Mouse (Mus musculus) midbrain, embryonic 14.5 days (tissue): Measurements from ENCODE around the gene Bbs2. TPM values are rescaled to one million over a fixed set of nuclear protein-coding genes. Genes with fewer than 3 reads are reported as not detected.

ENCODE experiments used
- ATAC-seq: fragments of 200-750 bp; cut with Nextera tagmentation; 2 replicates; pipeline ENCODE4 v1.8.0; 2017; ENCODE audit warnings: moderate number of reproducible peaks, moderate library complexity; ENCODE audit not compliant: low FRiP score, low TSS enrichment
- DNase-seq: peaks from one replicate; pipeline ENCODE4 v3.0.0-alpha.2; 2015
- H3K27ac ChIP-seq: fragments of 300-500 bp; sonication (generic); replicated peaks from 2 replicates; pipeline ENCODE4 v1.5.1; 2014; ENCODE audit warnings: mild to moderate bottlenecking, low read depth, low read length, moderate library complexity
- H3K27me3 ChIP-seq: fragments of 300-500 bp; sonication (generic); 2 replicates; pipeline ENCODE4 v1.6.1; 2014; ENCODE audit warnings: low read length, control low read depth, mixed read lengths; ENCODE audit not compliant: control insufficient read depth, insufficient read depth
- H3K36me3 ChIP-seq: fragments of 300-500 bp; sonication (generic); 2 replicates; pipeline ENCODE4 v1.6.1; 2014; ENCODE audit warnings: low read length, control low read depth; ENCODE audit not compliant: control insufficient read depth, insufficient read depth
- H3K4me1 ChIP-seq: fragments of 300-500 bp; sonication (generic); 2 replicates; pipeline ENCODE4 v1.6.1; 2014; ENCODE audit warnings: mild to moderate bottlenecking, antibody characterized with exemption, low read length, control low read depth; ENCODE audit not compliant: control insufficient read depth, insufficient read depth
- H3K4me2 ChIP-seq: fragments of 300-500 bp; sonication (generic); 2 replicates; pipeline ENCODE4 v1.6.1; 2014; ENCODE audit warnings: mild to moderate bottlenecking, low read length, moderate library complexity
- H3K4me3 ChIP-seq: fragments of 300-500 bp; sonication (generic); replicated peaks from 2 replicates; pipeline ENCODE4 v1.5.1; 2014; ENCODE audit warnings: low read depth, low read length
- H3K9ac ChIP-seq: fragments of 300-500 bp; sonication (generic); replicated peaks from 2 replicates; pipeline ENCODE4 v1.6.1; 2014; ENCODE audit warnings: mild to moderate bottlenecking, low read length, moderate library complexity
- H3K9me3 ChIP-seq: fragments of 300-500 bp; sonication (generic); 2 replicates; pipeline ENCODE4 v1.6.1; 2016; ENCODE audit warnings: low read length, control low read depth, mixed read lengths; ENCODE audit not compliant: control insufficient read depth
- WGBS: fragments of 180-500 bp; shearing (Covaris S2); extraction: QIAGEN DNeasy Blood & Tissue Kit; methylation state at CpG from one replicate; pipeline ENCODE4 v1.1.7; 2014; 5-methylcytosine and 5-hydroxymethylcytosine counted together
- polyA plus RNA-seq: library from polyadenylated mRNA; unstranded; fragments of >200 nt; fragmentation: Nextera tagmentation; extraction: Ambion mirVana; gene quantifications from 2 replicates; pipeline ENCODE4 v1.2.1, GENCODE M21; 2014

The Bbs2 gene
- polyA plus RNA-seq, 1 experiment from 2014 or later = 24.3 TPM

GRCm38 (mm10) chr8:94129133-94129789 lies 30.5 kb upstream of the Bbs2 start:
- DNase-seq (no peak), ATAC-seq (no peak)
- no peak overlapping the region for H3K9ac ChIP-seq
- 64% methylated on average over 6 of the region's 6 CpGs for WGBS
- no peaks in the 10 kb centered on the region for H3K27me3 ChIP-seq
- no peak overlapping the region for H3K4me3 ChIP-seq
- no peaks in the 10 kb centered on the region for H3K4me1 ChIP-seq
- no peaks in the 10 kb centered on the region for H3K9me3 ChIP-seq
- no peak overlapping the region for H3K4me2 ChIP-seq
- no peak overlapping the region for H3K27ac ChIP-seq
- no peaks in the 10 kb centered on the region for H3K36me3 ChIP-seq

- Histone ChIP-seq H3K36me3 (no peaks in the 10 kb centered on the region), H3K27me3 (no peaks in the 10 kb centered on the region), H3K4me3 (no peak overlapping the region), H3K27ac (no peak overlapping the region), H3K9me3 (no peaks in the 10 kb centered on the region), H3K4me2 (no peak overlapping the region), H3K4me1 (0 out of 2 replicates have a peak, but pooled peaks cover 6% of the 10 kb centered on the region), H3K9ac (no peak overlapping the region)
- ATAC-seq = no peak
- 78% methylated on average over 6 of the region's 6 CpGs for WGBS
- peak; percentile 49 for DNase-seq
Observed at GRCm38 (mm10) chr8:94127711-94128110, 29.0 kb upstream of the Bbs2 start.

DNA sequence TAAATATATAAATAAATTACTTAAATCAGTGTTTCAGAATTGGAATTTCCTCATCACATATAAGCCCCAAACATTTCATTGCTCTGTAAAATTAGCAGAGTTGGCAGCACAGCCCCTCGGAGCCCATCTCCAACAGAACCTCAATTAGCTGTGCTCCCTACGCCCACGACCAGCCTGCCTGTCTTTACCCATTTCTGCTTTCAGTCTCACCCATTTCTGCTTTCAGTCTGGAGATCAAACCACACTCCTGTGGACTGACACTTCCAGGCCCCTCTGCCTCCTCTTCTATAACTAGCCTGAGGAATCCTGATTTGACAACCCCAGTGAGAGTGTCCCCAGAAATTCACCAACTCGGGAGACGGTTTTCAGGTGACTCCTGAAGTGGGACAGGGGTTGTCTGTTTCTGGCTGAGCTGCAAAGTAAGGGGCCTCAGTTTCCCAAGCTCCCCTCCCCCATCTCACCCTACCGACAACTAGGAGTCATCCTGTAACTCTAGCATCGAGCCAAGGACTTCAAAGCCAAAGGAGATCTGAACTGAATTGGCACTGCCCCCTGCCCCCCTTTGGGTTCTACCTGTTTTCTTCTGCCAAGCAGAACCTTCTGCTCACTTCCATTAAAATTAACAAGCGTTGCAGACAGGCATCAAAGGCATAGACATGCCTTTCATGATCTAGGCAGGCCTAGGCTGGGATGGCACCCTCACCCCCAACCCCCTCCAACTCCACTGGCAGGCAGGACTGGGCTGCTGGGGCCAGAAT lies 24.2 kb upstream of the Bbs2 start:
- DNase-seq (no peak), ATAC-seq (no peak)
- H3K27ac ChIP-seq = no peak overlapping the region
- no peaks in the 10 kb centered on the region for H3K27me3 ChIP-seq
- no peaks in the 10 kb centered on the region for H3K9me3 ChIP-seq
- no peaks in the 10 kb centered on the region for H3K36me3 ChIP-seq
- H3K9ac ChIP-seq = no peak overlapping the region
- peaks cover 19% of the 10 kb centered on the region for H3K4me1 ChIP-seq
- WGBS = 61% methylated on average over 8 of the region's 8 CpGs
- H3K4me3 ChIP-seq = no peak overlapping the region
- H3K4me2 ChIP-seq = no peak overlapping the region

- no peak for ATAC-seq
- Histone ChIP-seq H3K9me3 (no peaks in the 10 kb centered on the region), H3K36me3 (no peaks in the 10 kb centered on the region), H3K4me1 (peaks cover 19% of the 10 kb centered on the region), H3K9ac (no peak overlapping the region), H3K27me3 (no peaks in the 10 kb centered on the region), H3K27ac (no peak overlapping the region), H3K4me3 (no peak overlapping the region), H3K4me2 (no peak overlapping the region)
- WGBS = 79% methylated on average over 9 of the region's 9 CpGs
- DNase-seq = peak; percentile 10
Observed at GRCm38 (mm10) chr8:94121625-94122024, 22.9 kb upstream of the Bbs2 start.

DNA sequence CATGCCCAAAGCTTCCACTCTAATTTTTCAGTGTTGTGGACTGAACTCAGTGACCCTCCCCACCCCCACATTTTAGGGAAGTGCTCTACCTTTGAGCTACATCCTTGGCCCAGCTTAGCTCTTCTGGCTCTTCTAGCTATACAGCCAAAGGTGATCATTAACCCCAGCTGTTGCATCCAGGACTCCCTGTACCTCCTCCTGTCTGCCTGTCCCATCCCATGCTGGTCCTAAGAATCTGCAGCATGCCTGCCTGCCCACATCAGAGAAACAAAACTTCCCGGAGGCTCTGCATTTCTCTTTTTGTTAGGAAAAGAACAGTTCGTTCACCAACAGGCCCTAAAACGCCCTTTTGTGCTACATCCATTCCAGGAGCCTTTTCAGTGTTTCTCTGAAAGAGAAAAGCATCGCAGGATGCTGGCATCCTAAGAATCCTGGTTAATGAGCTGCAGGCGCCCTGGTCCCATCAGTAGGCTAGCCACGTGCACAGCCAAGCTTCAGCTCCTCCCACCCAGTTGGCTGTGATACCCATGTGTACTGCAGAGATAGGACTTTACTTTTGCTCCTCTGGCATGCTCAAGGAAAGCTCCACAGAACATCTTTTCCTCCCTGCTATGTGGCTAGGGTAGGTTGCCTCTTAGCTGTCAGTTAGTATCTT lies 20.2 kb upstream of the Bbs2 start:
- peaks cover 19% of the 10 kb centered on the region for H3K4me1 ChIP-seq
- no peaks in the 10 kb centered on the region for H3K36me3 ChIP-seq
- no peaks in the 10 kb centered on the region for H3K27me3 ChIP-seq
- under 1% methylated on average over 6 of the region's 6 CpGs for WGBS
- H3K4me3 ChIP-seq = no peak overlapping the region
- peak overlapping the region; percentile 24 for H3K4me2 ChIP-seq
- peak; percentile 86 for ATAC-seq
- peak overlapping the region; percentile 3; the same call in 1 of the 2 replicates for H3K9ac ChIP-seq
- H3K9me3 ChIP-seq = no peaks in the 10 kb centered on the region
- H3K27ac ChIP-seq = peak overlapping the region; percentile 83
- peak; percentile 86 for DNase-seq

GRCm38 (mm10) chr8:94113972-94114371 lies 15.2 kb upstream of the Bbs2 start:
- H3K27ac ChIP-seq = no peak overlapping the region
- peaks cover 9% of the 10 kb centered on the region for H3K4me1 ChIP-seq
- no peak overlapping the region for H3K4me3 ChIP-seq
- no peaks in the 10 kb centered on the region for H3K9me3 ChIP-seq
- no peak overlapping the region for H3K9ac ChIP-seq
- no peak for ATAC-seq
- H3K4me2 ChIP-seq = no peak overlapping the region
- H3K36me3 ChIP-seq = no peaks in the 10 kb centered on the region
- 84% methylated on average over 2 of the region's 2 CpGs for WGBS
- no peak for DNase-seq
- H3K27me3 ChIP-seq = no peaks in the 10 kb centered on the region

GRCm38 (mm10) chr8:94113435-94113834 lies 14.7 kb upstream of the Bbs2 start:
- Histone ChIP-seq H3K9ac (no peak overlapping the region), H3K9me3 (no peaks in the 10 kb centered on the region), H3K4me2 (no peak overlapping the region), H3K36me3 (no peaks in the 10 kb centered on the region), H3K4me3 (no peak overlapping the region), H3K27me3 (no peaks in the 10 kb centered on the region), H3K27ac (no peak overlapping the region), H3K4me1 (peaks cover 3% of the 10 kb centered on the region)
- WGBS = 42% methylated on average over 1 of the region's 1 CpGs
- no peak for ATAC-seq
- no peak for DNase-seq

- Histone ChIP-seq H3K4me3 (no peak overlapping the region), H3K4me2 (no peak overlapping the region), H3K4me1 (no peaks in the 10 kb centered on the region), H3K27me3 (no peaks in the 10 kb centered on the region), H3K9ac (no peak overlapping the region), H3K27ac (no peak overlapping the region), H3K9me3 (no peaks in the 10 kb centered on the region), H3K36me3 (no peaks in the 10 kb centered on the region)
- WGBS = 69% methylated on average over 6 of the region's 6 CpGs
- DNase-seq (no peak), ATAC-seq (no peak)
Observed at GRCm38 (mm10) chr8:94110526-94111177, 11.9 kb upstream of the Bbs2 start.
